Mouse (Mus musculus) limb, embryonic 14.5 days (tissue): ENCODE measurements around the gene Hes2. TPM values are rescaled to one million over a fixed set of nuclear protein-coding genes. Genes with fewer than 3 reads are reported as not detected.

Experiments used
- ATAC-seq: fragments of 200-750 bp; cut with Nextera tagmentation; 2 replicates; pipeline ENCODE4 v1.8.0; 2017; ENCODE audit warnings: low read depth, moderate number of reproducible peaks, moderate TSS enrichment; ENCODE audit not compliant: low FRiP score
- DNase-seq: peaks from one replicate; pipeline ENCODE4 v3.0.0-alpha.2; 2015; ENCODE audit warnings: low spot score
- H3K27ac ChIP-seq: fragments of 300-500 bp; sonication (generic); replicated peaks from 2 replicates; pipeline ENCODE4 v1.5.1; 2014; ENCODE audit warnings: low read depth, mild to moderate bottlenecking, low read length, moderate library complexity, mixed read lengths
- H3K27me3 ChIP-seq: fragments of 300-500 bp; sonication (generic); 2 replicates; pipeline ENCODE4 v1.6.1; 2014; ENCODE audit warnings: low read length, mixed read lengths; ENCODE audit not compliant: control insufficient read depth, insufficient read depth
- H3K36me3 ChIP-seq: fragments of 300-500 bp; sonication (generic); 2 replicates; pipeline ENCODE4 v1.6.1; 2014; ENCODE audit warnings: mild to moderate bottlenecking, low read length, moderate library complexity, mixed read lengths; ENCODE audit not compliant: control insufficient read depth, insufficient read depth
- H3K4me1 ChIP-seq: fragments of 300-500 bp; sonication (generic); 2 replicates; pipeline ENCODE4 v1.6.1; 2014; ENCODE audit warnings: antibody characterized with exemption, low read length, mixed read lengths; ENCODE audit not compliant: control insufficient read depth, insufficient read depth
- H3K4me2 ChIP-seq: fragments of 300-500 bp; sonication (generic); replicated peaks from 2 replicates; pipeline ENCODE4 v1.6.1; 2014; ENCODE audit warnings: low read depth, mild to moderate bottlenecking, low read length, moderate library complexity; ENCODE audit not compliant: severe bottlenecking
- H3K4me3 ChIP-seq: fragments of 300-500 bp; sonication (generic); replicated peaks from 2 replicates; pipeline ENCODE4 v1.5.1; 2014; ENCODE audit warnings: low read length
- H3K9ac ChIP-seq: fragments of 300-500 bp; sonication (generic); 2 replicates; pipeline ENCODE4 v1.6.1; 2014; ENCODE audit warnings: mild to moderate bottlenecking, low read depth, low read length, moderate library complexity; ENCODE audit not compliant: severe bottlenecking
- H3K9me3 ChIP-seq: fragments of 300-500 bp; sonication (generic); 2 replicates; pipeline ENCODE4 v1.6.1; 2016; ENCODE audit warnings: low read length; ENCODE audit not compliant: control insufficient read depth
- POLR2A ChIP-seq: fragments of 200-500 bp; IDR thresholded peaks from 2 replicates; pipeline ENCODE4 v1.8.0; 2012; ENCODE audit warnings: inconsistent platforms, mild to moderate bottlenecking, moderate library complexity, borderline replicate concordance; ENCODE audit not compliant: insufficient read depth, insufficient read length; ENCODE audit errors: extremely low read depth
- WGBS: fragments of 180-500 bp; shearing (Covaris S2); extraction: QIAGEN DNeasy Blood & Tissue Kit; methylation state at CpG from one replicate; pipeline ENCODE4 v1.1.7; 2014; 5-methylcytosine and 5-hydroxymethylcytosine counted together
- polyA plus RNA-seq, 2 experiments: library from polyadenylated mRNA; depleted of rRNA in 1 of 2; stranded (reverse) in 1 of 2; unstranded in 1 of 2; fragments of >200 nt; fragmentation: Nextera tagmentation in 1 of 2; extraction: Ambion mirVana in 1 of 2; gene quantifications; 2 replicates each; pipeline versions ENCODE4 v1.2.1 to v1.2.3; 2012 to 2014

Gene Hes2
- polyA plus RNA-seq, 2 experiments: 0.04 TPM; not detected in 1

DNA sequence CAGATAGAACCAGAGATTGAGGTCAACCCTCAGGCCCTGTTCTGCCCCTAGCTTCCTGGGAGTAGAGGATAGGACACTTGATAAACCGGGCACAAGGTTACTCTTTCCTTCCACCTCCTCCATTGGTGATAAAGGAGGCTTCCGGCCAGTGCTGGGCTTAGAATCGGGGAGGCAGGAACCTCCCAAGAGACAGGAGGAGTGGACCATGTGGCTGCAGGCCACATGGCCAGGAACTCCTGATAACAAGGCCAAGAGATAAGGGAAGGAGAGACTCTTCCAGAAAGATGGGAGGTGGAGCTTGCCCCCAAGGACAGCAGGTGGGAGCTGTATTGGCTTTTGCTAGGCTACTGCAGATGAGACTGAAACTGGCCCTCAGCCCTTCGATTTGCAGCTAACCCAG lies 8.1 kb upstream of the Hes2 start:
- H3K4me2 ChIP-seq: no peak overlapping the region
- H3K4me1 ChIP-seq: peaks cover 4% of the 10 kb centered on the region; the same call in 1 of the 2 replicates
- DNase-seq (no peak), ATAC-seq (no peak)
- H3K27ac ChIP-seq: no peak overlapping the region
- 72% methylated on average over 4 of the region's 4 CpGs for WGBS
- H3K36me3 ChIP-seq: no peaks in the 10 kb centered on the region
- H3K9ac ChIP-seq: no peak overlapping the region
- H3K4me3 ChIP-seq: no peak overlapping the region
- no peaks in the 10 kb centered on the region for H3K9me3 ChIP-seq
- no peak for TF ChIP-seq POLR2A
- H3K27me3 ChIP-seq: peaks cover 52% of the 10 kb centered on the region

DNA sequence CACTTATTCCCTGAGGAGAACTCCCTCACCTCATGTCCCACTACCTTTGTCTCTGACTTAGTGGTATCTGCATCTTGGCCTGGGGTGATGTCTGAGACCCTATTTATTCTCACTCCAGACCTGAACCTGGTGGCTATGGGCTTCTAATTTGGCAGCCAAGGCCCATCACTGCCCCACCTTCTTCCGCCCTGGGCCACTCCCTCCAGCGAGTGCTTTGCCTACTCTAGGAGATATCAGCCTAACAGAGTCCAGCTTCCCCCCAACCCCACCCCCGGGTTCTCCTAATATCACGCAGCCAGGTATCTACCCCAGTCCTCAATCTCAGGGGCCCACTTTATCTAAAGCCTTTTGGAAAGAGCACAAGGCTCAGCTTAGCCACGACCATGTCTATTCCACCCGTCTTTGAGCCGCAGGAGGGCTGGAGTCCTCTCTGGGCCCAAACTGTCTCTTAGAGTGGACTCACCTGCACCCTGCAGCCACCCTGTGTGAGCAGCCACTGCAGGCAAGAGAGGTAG lies 7.2 kb upstream of the Hes2 start:
- DNase-seq (no peak), ATAC-seq (0 out of 2 replicates have a peak, but pooled peaks have one; percentile 3)
- Histone ChIP-seq H3K9ac (no peak overlapping the region), H3K4me3 (peak overlapping the region; percentile 39), H3K36me3 (no peaks in the 10 kb centered on the region), H3K27me3 (peaks cover 54% of the 10 kb centered on the region), H3K4me1 (peaks cover 4% of the 10 kb centered on the region; the same call in 1 of the 2 replicates), H3K9me3 (no peaks in the 10 kb centered on the region), H3K4me2 (peak overlapping the region; percentile 57), H3K27ac (no peak overlapping the region)
- no peak for TF ChIP-seq POLR2A
- WGBS: 23% methylated on average over 7 of the region's 7 CpGs

DNA sequence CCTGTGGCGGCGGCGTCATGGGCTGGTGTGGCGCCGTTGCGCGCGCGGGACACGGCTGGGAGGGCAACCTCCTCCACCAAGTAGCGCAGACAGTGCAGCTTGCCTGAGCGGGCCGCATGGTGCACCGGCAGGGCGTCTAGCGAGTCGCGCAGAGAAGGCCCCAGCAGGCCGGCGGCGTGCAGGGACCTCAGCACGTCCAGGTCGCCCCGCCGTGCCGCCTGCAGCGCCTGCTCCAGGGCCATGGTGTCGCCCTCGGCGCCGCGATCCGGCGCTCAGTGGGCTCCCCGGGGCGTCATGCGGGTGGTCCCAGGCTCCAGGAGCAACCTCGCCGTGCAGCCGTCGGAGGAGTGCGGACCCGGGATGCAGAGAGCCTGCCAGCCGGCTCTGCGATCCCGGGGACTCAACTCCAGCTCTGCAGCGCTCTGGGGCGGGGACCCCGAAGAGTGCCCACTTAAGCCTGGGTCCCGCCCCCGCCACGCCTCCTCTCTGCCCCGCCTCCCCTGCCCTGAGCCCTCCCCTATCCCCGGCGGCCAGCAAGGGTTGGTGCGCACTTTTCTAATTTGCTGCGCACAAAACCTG lies 6.6 kb upstream of the Hes2 start, which contains the start of gene Espn:
Espn (minus strand) TSS at position 406 of the 579 bp plus-strand sequence.
- WGBS: under 1% methylated on average over 50 of the region's 57 CpGs
- peak; percentile 50 for DNase-seq
- no peaks in the 10 kb centered on the region for H3K9me3 ChIP-seq
- no peaks in the 10 kb centered on the region for H3K36me3 ChIP-seq
- H3K27me3 ChIP-seq: peaks cover 56% of the 10 kb centered on the region
- no peak for TF ChIP-seq POLR2A
- peak within 1 kb of the TSS; percentile 57 for H3K4me2 ChIP-seq
- H3K9ac ChIP-seq: 0 out of 2 replicates have a peak within 1 kb of the TSS, but pooled peaks have one; percentile 34
- peak; percentile 75 for ATAC-seq
- peaks cover 4% of the 10 kb centered on the region; the same call in 1 of the 2 replicates for H3K4me1 ChIP-seq
- no peak within 1 kb of the TSS for H3K27ac ChIP-seq
- H3K4me3 ChIP-seq: peak within 1 kb of the TSS; percentile 39

DNA sequence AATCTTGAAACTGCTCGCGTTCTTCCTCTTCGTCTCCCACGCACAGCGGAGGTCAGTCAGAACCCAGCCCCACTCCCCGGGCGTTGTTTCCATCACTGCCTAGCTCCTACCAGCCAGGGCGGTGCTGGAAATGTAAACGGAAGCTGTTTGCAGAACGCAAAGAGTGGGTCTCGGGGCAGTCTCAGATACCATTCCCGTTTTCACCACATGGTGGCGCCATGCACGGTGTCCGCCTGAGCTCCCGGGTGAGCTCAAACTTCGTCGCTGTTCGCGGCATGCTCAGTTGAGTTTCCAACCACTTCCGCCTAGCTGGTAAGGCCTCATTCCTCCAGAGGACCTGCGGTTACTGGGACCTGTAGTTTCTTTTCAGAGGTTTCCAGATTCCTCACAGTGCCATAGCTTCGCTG lies 4.9 kb upstream of the Hes2 start:
- no peaks in the 10 kb centered on the region for H3K9me3 ChIP-seq
- H3K4me2 ChIP-seq: peak overlapping the region; percentile 43
- peak overlapping the region; percentile 13; the same call in 1 of the 2 replicates for H3K4me3 ChIP-seq
- no peaks in the 10 kb centered on the region for H3K36me3 ChIP-seq
- no peak for TF ChIP-seq POLR2A
- no peak overlapping the region for H3K9ac ChIP-seq
- peaks cover 7% of the 10 kb centered on the region for H3K4me1 ChIP-seq
- no peak overlapping the region for H3K27ac ChIP-seq
- 2% methylated on average over 23 of the region's 23 CpGs for WGBS
- ATAC-seq (0 out of 2 replicates have a peak, but pooled peaks have one; percentile 10), DNase-seq (peak; percentile 75)
- peaks cover 73% of the 10 kb centered on the region for H3K27me3 ChIP-seq

DNA sequence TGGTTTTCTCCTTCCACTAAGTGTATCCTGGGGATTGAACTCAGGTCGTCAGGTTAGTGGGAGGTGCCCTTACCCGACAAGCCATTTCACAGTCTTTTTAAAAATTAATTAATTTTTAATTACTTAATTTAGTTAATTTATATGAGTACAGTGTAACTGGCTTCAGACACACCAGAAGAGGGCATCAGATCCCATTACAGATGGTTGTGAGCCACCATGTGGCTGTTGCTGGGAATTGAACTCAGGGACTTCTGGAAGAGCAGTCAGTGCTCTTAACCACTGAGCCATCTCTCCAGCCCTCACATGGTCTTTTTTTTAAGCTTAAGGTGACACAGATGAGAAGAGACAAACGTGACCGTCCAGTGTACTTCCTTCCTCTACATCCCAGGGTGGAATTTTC lies 3.6 kb upstream of the Hes2 start:
- ATAC-seq (no peak), DNase-seq (no peak)
- Histone ChIP-seq H3K4me2 (no peak overlapping the region), H3K4me1 (peaks cover 12% of the 10 kb centered on the region), H3K9me3 (no peaks in the 10 kb centered on the region), H3K4me3 (no peak overlapping the region), H3K27ac (no peak overlapping the region), H3K9ac (no peak overlapping the region), H3K36me3 (no peaks in the 10 kb centered on the region), H3K27me3 (peaks cover 83% of the 10 kb centered on the region)
- no peak for TF ChIP-seq POLR2A
- WGBS: 67% methylated on average over 4 of the region's 4 CpGs
